Mouse (Mus musculus): Measurements from ENCODE around the gene 2900026A02Rik.

The 2900026A02Rik gene

GRCm38 (mm10) chr5:113175976-113176375 is 45.1 kb downstream of the 2900026A02Rik start:
- no peak for DNase-seq (ENCODE audit: low read depth, low spot score)

GRCm38 (mm10) chr5:113174916-113175692 is 45.9 kb downstream of the 2900026A02Rik start:
- no peak for DNase-seq (ENCODE audit: low read depth, low spot score)

GRCm38 (mm10) chr5:113173318-113173717 is 47.7 kb downstream of the 2900026A02Rik start:
- DNase-seq (ENCODE audit: low read depth, low spot score): peak; percentile 33

GRCm38 (mm10) chr5:113171968-113172578 is 49.0 kb downstream of the 2900026A02Rik start:
- DNase-seq (ENCODE audit: low read depth, low spot score): no peak

- DNase-seq (ENCODE audit: low read depth, low spot score): no peak
Observed at GRCm38 (mm10) chr5:113170064-113170754, 50.8 kb downstream of the 2900026A02Rik start.

- DNase-seq (ENCODE audit: low read depth, low spot score): no peak
Observed at GRCm38 (mm10) chr5:113167733-113168132, 53.3 kb downstream of the 2900026A02Rik start.

- no peak for DNase-seq (ENCODE audit: low read depth, low spot score)
Observed at GRCm38 (mm10) chr5:113165481-113165880, 55.6 kb downstream of the 2900026A02Rik start.

GRCm38 (mm10) chr5:113164873-113165441 is 56.1 kb downstream of the 2900026A02Rik start:
- DNase-seq (ENCODE audit: low read depth, low spot score): no peak

GRCm38 (mm10) chr5:113164448-113164847 is 56.6 kb downstream of the 2900026A02Rik start:
- DNase-seq (ENCODE audit: low read depth, low spot score): no peak

- DNase-seq (ENCODE audit: low read depth, low spot score): no peak
Observed at GRCm38 (mm10) chr5:113163116-113163515, 57.9 kb downstream of the 2900026A02Rik start.

- no peak for DNase-seq (ENCODE audit: low read depth, low spot score)
Observed at GRCm38 (mm10) chr5:113162699-113163098, 58.3 kb downstream of the 2900026A02Rik start.

GRCm38 (mm10) chr5:113161576-113161975 is 59.5 kb downstream of the 2900026A02Rik start:
- DNase-seq (ENCODE audit: low read depth, low spot score): no peak

- DNase-seq (ENCODE audit: low read depth, low spot score): no peak
Observed at GRCm38 (mm10) chr5:113160320-113160719, 60.7 kb downstream of the 2900026A02Rik start.

GRCm38 (mm10) chr5:113158759-113159355 is 62.2 kb downstream of the 2900026A02Rik start:
- no peak for DNase-seq (ENCODE audit: low read depth, low spot score)

GRCm38 (mm10) chr5:113157588-113157987 is 63.4 kb downstream of the 2900026A02Rik start:
- DNase-seq (ENCODE audit: low read depth, low spot score): no peak

GRCm38 (mm10) chr5:113157006-113157405 is 64.0 kb downstream of the 2900026A02Rik start:
- DNase-seq (ENCODE audit: low read depth, low spot score): no peak

- DNase-seq (ENCODE audit: low read depth, low spot score): no peak
Observed at GRCm38 (mm10) chr5:113155133-113155532, 65.9 kb downstream of the 2900026A02Rik start.

- no peak for DNase-seq (ENCODE audit: low read depth, low spot score)
Observed at GRCm38 (mm10) chr5:113154441-113154840, 66.6 kb downstream of the 2900026A02Rik start.

- no peak for DNase-seq (ENCODE audit: low read depth, low spot score)
Observed at GRCm38 (mm10) chr5:113153508-113153830, 67.6 kb downstream of the 2900026A02Rik start.

GRCm38 (mm10) chr5:113152663-113153507 is 68.2 kb downstream of the 2900026A02Rik start:
- DNase-seq (ENCODE audit: low read depth, low spot score): no peak

GRCm38 (mm10) chr5:113151554-113152103 is 69.4 kb downstream of the 2900026A02Rik start:
- no peak for DNase-seq (ENCODE audit: low read depth, low spot score)

All from retina, adult 2 months (tissue).